Mouse (Mus musculus) CH12.LX (cell line): Measurements from ENCODE around the gene Cisd3. TPM values are rescaled to one million over a fixed set of nuclear protein-coding genes. Genes with fewer than 3 reads are reported as not detected.

Source experiments
- DNase-seq: peaks from one replicate; pipeline ENCODE4 v3.0.0-alpha.2; 2013; ENCODE audit errors: extremely low read depth
- H3K27ac ChIP-seq: 2 replicates; pipeline ENCODE4 v1.5.1; 2012; ENCODE audit warnings: low read depth, mild to moderate bottlenecking, control low read depth, moderate library complexity; ENCODE audit not compliant: insufficient read depth
- H3K27me3 ChIP-seq: replicated peaks from 2 replicates; pipeline ENCODE3; 2012; ENCODE audit warnings: inconsistent platforms
- H3K36me3 ChIP-seq, 2 experiments: replicated peaks in 1 of 2; 2 replicates each; pipeline versions ENCODE3 to v1.6.1; 2012; ENCODE audit warnings: inconsistent platforms in 1 of 2, low read length in 1 of 2, mild to moderate bottlenecking in 1 of 2, mixed read lengths in 1 of 2, moderate library complexity in 1 of 2; ENCODE audit not compliant: control insufficient read depth in 1 of 2, insufficient read depth in 1 of 2
- H3K4me1 ChIP-seq, 2 experiments: 2 replicates each; pipeline ENCODE4 v1.6.1; 2012; ENCODE audit warnings: inconsistent platforms in 1 of 2, moderate library complexity in 1 of 2; ENCODE audit not compliant: insufficient read depth in 2 of 2, control insufficient read depth in 1 of 2
- H3K4me2 ChIP-seq: 2 replicates; pipeline ENCODE4 v1.6.1; 2012; ENCODE audit warnings: low read depth, mild to moderate bottlenecking, control low read depth; ENCODE audit not compliant: poor library complexity, insufficient read depth, severe bottlenecking
- H3K4me3 ChIP-seq, 3 experiments: fragments of 150-350 bp in 1 of 3; sonication (generic) in 1 of 3; replicated peaks in 1 of 3; 2 replicates each; pipeline versions ENCODE3 to v1.5.1; 2011 to 2012; ENCODE audit warnings: low read depth in 2 of 3, low read length in 2 of 3, mild to moderate bottlenecking in 2 of 3, moderate library complexity in 2 of 3, control low read depth in 1 of 3, improper control_type of control experiment in 1 of 3, inconsistent platforms in 1 of 3, mixed read lengths in 1 of 3; ENCODE audit not compliant: poor library complexity in 1 of 3
- H3K79me2 ChIP-seq: replicated peaks from 2 replicates; pipeline ENCODE4 v1.6.1; 2012; ENCODE audit warnings: mild to moderate bottlenecking, moderate library complexity; ENCODE audit not compliant: control insufficient read depth, poor library complexity, insufficient read depth, severe bottlenecking; ENCODE audit errors: extremely low read depth
- H3K9ac ChIP-seq: 2 replicates; pipeline ENCODE4 v1.6.1; 2012; ENCODE audit warnings: low read depth, mild to moderate bottlenecking, control low read depth, moderate library complexity; ENCODE audit not compliant: insufficient read depth
- H3K9me3 ChIP-seq: replicated peaks from 2 replicates; pipeline ENCODE3; 2012; ENCODE audit warnings: low read length, inconsistent platforms, mixed read lengths
- BHLHE40 ChIP-seq: IDR thresholded peaks from 2 replicates; pipeline ENCODE4 v1.6.1; 2011; ENCODE audit warnings: mild to moderate bottlenecking, low read depth, low read length, improper control_type of control experiment
- CHD2 ChIP-seq: IDR thresholded peaks from 2 replicates; pipeline ENCODE4 v1.6.1; 2011; ENCODE audit warnings: low read length, improper control_type of control experiment
- CTCF ChIP-seq, 2 experiments: IDR thresholded peaks in 1 of 2; conservative IDR thresholded peaks in 1 of 2; 2 replicates each; pipeline ENCODE4 v1.5.1; 2011 to 2012; ENCODE audit warnings: low read depth in 2 of 2, low read length in 2 of 2, improper control_type of control experiment in 1 of 2, inconsistent platforms in 1 of 2, mild to moderate bottlenecking in 1 of 2, moderate library complexity in 1 of 2
- ETS1 ChIP-seq: conservative IDR thresholded peaks from 2 replicates; pipeline ENCODE4 v1.6.1; 2012; ENCODE audit warnings: low read depth, mild to moderate bottlenecking, inconsistent platforms, low read length, improper control_type of control experiment, moderate library complexity
- GABPA ChIP-seq: IDR thresholded peaks from 2 replicates; pipeline ENCODE4 v1.6.1; 2012; ENCODE audit warnings: low read depth, low read length, improper control_type of control experiment, inconsistent platforms; ENCODE audit not compliant: insufficient replicate concordance
- IRF4 ChIP-seq: IDR thresholded peaks from 2 replicates; pipeline ENCODE4 v1.6.1; 2014; ENCODE audit warnings: low read depth, mild to moderate bottlenecking, inconsistent platforms, low read length, improper control_type of control experiment
- JUN ChIP-seq: IDR thresholded peaks from 2 replicates; pipeline ENCODE4 v1.6.1; 2011; ENCODE audit warnings: low read depth, mild to moderate bottlenecking, low read length, improper control_type of control experiment, moderate library complexity; ENCODE audit not compliant: insufficient read depth
- JUND ChIP-seq: conservative IDR thresholded peaks from 2 replicates; pipeline ENCODE4 v1.6.1; 2011; ENCODE audit warnings: low read depth, low read length, improper control_type of control experiment
- KAT2A ChIP-seq: IDR thresholded peaks from 2 replicates; pipeline ENCODE4 v1.6.1; 2012; ENCODE audit warnings: low read length, improper control_type of control experiment, inconsistent platforms; ENCODE audit not compliant: insufficient replicate concordance
- MAX ChIP-seq: IDR thresholded peaks from 2 replicates; pipeline ENCODE4 v1.6.1; 2011; ENCODE audit warnings: low read length, improper control_type of control experiment
- MAZ ChIP-seq: IDR thresholded peaks from 2 replicates; pipeline ENCODE4 v1.6.1; 2012; ENCODE audit warnings: low read depth, mild to moderate bottlenecking, inconsistent platforms, low read length, improper control_type of control experiment, moderate library complexity
- MEF2A ChIP-seq: IDR thresholded peaks from 2 replicates; pipeline ENCODE4 v1.6.1; 2014; ENCODE audit warnings: low read depth, mild to moderate bottlenecking, inconsistent platforms, low read length, improper control_type of control experiment, borderline replicate concordance
- MXI1 ChIP-seq: IDR thresholded peaks from 2 replicates; pipeline ENCODE4 v1.6.1; 2011; ENCODE audit warnings: mild to moderate bottlenecking, low read depth, low read length, improper control_type of control experiment
- NRF1 ChIP-seq: IDR thresholded peaks from 2 replicates; pipeline ENCODE4 v1.6.1; 2014; ENCODE audit warnings: low read depth, mild to moderate bottlenecking, inconsistent platforms, low read length, improper control_type of control experiment, moderate library complexity
- PAX5 ChIP-seq: IDR thresholded peaks from 2 replicates; pipeline ENCODE4 v1.6.1; 2012; ENCODE audit warnings: low read length, inconsistent platforms, mixed read lengths
- POLR2A ChIP-seq: IDR thresholded peaks from 2 replicates; pipeline ENCODE4 v1.6.1; 2011; ENCODE audit warnings: low read depth, mild to moderate bottlenecking, improper control_type of control experiment, low read length
- SIN3A ChIP-seq: IDR thresholded peaks from 2 replicates; pipeline ENCODE4 v1.6.1; 2012; ENCODE audit warnings: low read length, improper control_type of control experiment, inconsistent platforms
- SMC3 ChIP-seq: IDR thresholded peaks from 2 replicates; pipeline ENCODE4 v1.6.1; 2011; ENCODE audit warnings: low read depth, low read length, improper control_type of control experiment
- TBP ChIP-seq: conservative IDR thresholded peaks from 2 replicates; pipeline ENCODE4 v1.6.1; 2011; ENCODE audit warnings: low read depth, low read length, improper control_type of control experiment
- ZC3H11A ChIP-seq: IDR thresholded peaks from 2 replicates; pipeline ENCODE4 v1.6.1; 2012; ENCODE audit warnings: low read depth, mild to moderate bottlenecking, inconsistent platforms, low read length, improper control_type of control experiment
- dilution Hi-C: fragments of 300-500 bp; cut with MboI; formaldehyde crosslinking; loops from 2 replicates; pipeline ENCODE4 v1.14.3; 2020; ENCODE audit warnings: low sequenced_read_pairs; ENCODE audit not compliant: extremely low pct_unique_long_range_greater_than_20kb, extremely low pct_ligation_motif_present
- in situ Hi-C: fragments of 300-500 bp; cut with MboI; formaldehyde crosslinking; loops from 3 replicates; pipeline ENCODE4 v1.14.3; 2019; ENCODE audit warnings: low sequenced_read_pairs, low pct_ligation_motif_present, low pct_unique_long_range_greater_than_20kb, mixed read lengths
- polyA plus RNA-seq: library from polyadenylated mRNA; unstranded; fragments of >175 nt; gene quantifications from 2 replicates; pipeline ENCODE4 v1.2.1, GENCODE M21; 2012; ENCODE audit warnings: low read depth; ENCODE audit not compliant: insufficient read length
- total RNA-seq, 2 experiments: library from RNA; depleted of rRNA; stranded (reverse); fragments of 300-350 nt in 1 of 2; fragments of >200 nt in 1 of 2; gene quantifications; 2 replicates each; pipeline ENCODE4 v1.2.3; 2012 to 2014

Cisd3 gene
- total and polyA plus RNA-seq, 3 experiments: 66.1 to 221 (median 141) TPM

GRCm38 (mm10) chr11:97728311-97728710 lies 42.7 kb downstream of the Cisd3 start:
- no peak overlapping the region for H3K4me2 ChIP-seq
- peaks cover 0 to 9% of the 10 kb centered on the region in 2 experiments; a peak in 1 of 4 replicates for H3K4me1 ChIP-seq
- in situ Hi-C loops: no loop called here

GRCm38 (mm10) chr11:97728730-97729129 lies 43.1 kb downstream of the Cisd3 start:
- no peak for TF ChIP-seq NRF1
- no peak for TF ChIP-seq POLR2A
- TF ChIP-seq BHLHE40: no peak
- no peak for TF ChIP-seq MXI1
- TF ChIP-seq MEF2A: no peak
- no peak for TF ChIP-seq SIN3A
- TF ChIP-seq SMC3: no peak
- TF ChIP-seq JUN: no peak
- no peak overlapping the region for H3K9ac ChIP-seq
- no peaks in the 10 kb centered on the region for H3K79me2 ChIP-seq
- no peak overlapping the region for H3K4me2 ChIP-seq
- dilution Hi-C loops: no loop called here
- no peaks in the 10 kb centered on the region for H3K9me3 ChIP-seq
- in situ Hi-C loops: no loop called here
- no peak for DNase-seq
- H3K27me3 ChIP-seq: no peaks in the 10 kb centered on the region
- no peak overlapping the region for H3K4me3 ChIP-seq
- peaks cover 0 to 11% of the 10 kb centered on the region in 2 experiments; a peak in 1 of 4 replicates for H3K4me1 ChIP-seq
- H3K27ac ChIP-seq: no peak overlapping the region
- H3K36me3 ChIP-seq: peaks cover 67 to 93% of the 10 kb centered on the region in 2 experiments

More at GRCm38 (mm10) chr11:97728311-97728710, 42.7 kb downstream of the Cisd3 start:
- Histone ChIP-seq H3K79me2 (no peaks in the 10 kb centered on the region), H3K27me3 (no peaks in the 10 kb centered on the region), H3K9me3 (no peaks in the 10 kb centered on the region), H3K4me3 (no peak overlapping the region), H3K27ac (no peak overlapping the region), H3K9ac (no peak overlapping the region), H3K36me3 (peaks cover 71 to 94% of the 10 kb centered on the region in 2 experiments)
- dilution Hi-C loops: no loop called here
- DNase-seq: no peak
- TF ChIP-seq MAX: no peak
- no peak for TF ChIP-seq IRF4
- TF ChIP-seq MXI1: no peak
- no peak for TF ChIP-seq GABPA
- TF ChIP-seq JUND: no peak
- TF ChIP-seq CTCF (conservative IDR thresholded peaks at IDR 0.05 in 1 of 2, IDR thresholded peaks at IDR 0.05 in 1 of 2; ENCODE audit: low read depth in 2 of 2, low read length in 2 of 2): no peak
- TF ChIP-seq MAZ: no peak
- TF ChIP-seq SMC3: no peak
- no peak for TF ChIP-seq MEF2A
- TF ChIP-seq PAX5: no peak
- no peak for TF ChIP-seq CHD2
- no peak for TF ChIP-seq JUN
- TF ChIP-seq ZC3H11A: no peak
- no peak for TF ChIP-seq TBP
- no peak for TF ChIP-seq ETS1
- TF ChIP-seq KAT2A: no peak
- TF ChIP-seq BHLHE40: no peak
